Mouse (Mus musculus): ENCODE data around the gene Glce.

DNA sequence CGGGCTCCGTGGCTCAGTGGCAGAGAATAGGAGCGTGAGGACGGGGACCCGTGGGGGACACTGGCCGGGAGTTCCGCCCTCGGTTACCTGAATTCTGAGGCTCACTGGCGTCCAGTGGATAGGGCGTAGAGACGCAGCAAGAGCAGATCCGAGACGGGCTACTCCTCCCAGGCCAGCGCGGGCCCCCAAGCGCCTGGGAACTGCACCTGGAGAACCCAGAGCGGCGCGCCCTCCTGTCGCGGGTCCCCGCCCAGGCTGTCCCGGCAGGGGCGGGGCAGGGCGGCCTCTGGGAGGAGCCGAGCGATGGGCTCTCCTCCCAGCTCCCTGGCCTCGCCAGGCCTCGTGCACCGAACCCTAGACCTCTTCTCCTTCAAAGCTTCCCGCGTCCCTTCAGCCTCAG, 95.9 kb downstream of the Glce start, which contains the start of gene Paqr5:
- TF ChIP-seq EP300 (IDR thresholded peaks at IDR 0.05; ENCODE audit: low read depth) (no peak), CTCF (IDR thresholded peaks at IDR 0.05; ENCODE audit: low read depth) (no peak)

Measured in liver, postnatal 0 days (tissue).